Mouse (Mus musculus): ENCODE results near the gene Serp2.

DNA sequence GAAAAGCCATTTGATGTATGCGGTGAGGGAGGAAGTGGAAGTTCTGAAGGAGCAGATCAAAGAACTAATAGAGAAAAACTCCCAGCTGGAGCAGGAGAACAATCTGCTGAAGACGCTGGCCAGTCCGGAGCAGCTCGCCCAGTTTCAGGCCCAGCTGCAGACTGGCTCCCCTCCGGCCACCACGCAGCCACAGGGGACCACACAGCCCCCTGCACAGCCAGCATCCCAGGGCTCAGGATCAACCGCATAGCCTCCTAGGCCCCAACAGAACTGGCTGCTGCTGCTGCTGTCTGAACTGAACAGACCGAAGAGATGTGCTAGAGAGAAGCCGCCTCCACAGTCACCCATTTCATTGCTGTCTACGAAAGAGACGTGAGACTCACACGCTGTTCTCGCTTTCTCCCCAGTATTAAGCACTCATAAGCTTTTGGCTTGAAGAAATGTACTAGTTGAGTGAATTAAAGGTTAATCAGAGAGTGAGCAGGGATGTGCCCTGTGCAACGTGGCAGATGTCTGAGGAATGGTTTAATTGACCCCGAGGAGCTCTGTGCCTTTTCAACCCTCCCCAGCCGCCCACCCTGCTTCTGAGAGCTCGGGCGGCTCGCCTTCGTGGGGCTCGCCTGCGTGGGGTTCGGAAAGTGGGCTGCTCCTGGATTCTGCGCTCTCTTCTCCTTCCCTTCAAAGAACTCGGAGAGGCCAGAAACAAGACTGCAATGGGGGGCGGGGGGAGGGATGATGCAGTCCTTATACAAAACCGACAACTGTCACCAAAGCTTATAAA is 50.1 kb downstream of the Serp2 start:
- TF ChIP-seq POLR2A (IDR thresholded peaks at IDR 0.05; ENCODE audit: low read depth, low read length) (no peak), CTCF (conservative IDR thresholded peaks at IDR 0.05; ENCODE audit: insufficient read depth, insufficient read length, low read depth, low read length) (no peak)
